Mouse (Mus musculus) G1E (cell line): ENCODE data around the gene Hltf. TPM values are rescaled to one million over a fixed set of nuclear protein-coding genes. Genes with fewer than 3 reads are reported as not detected.

ENCODE experiments used
- ATAC-seq: 2 replicates; pipeline ENCODE4 v1.8.0; 2016; ENCODE audit warnings: mild to moderate bottlenecking; ENCODE audit not compliant: insufficient number of reproducible peaks, poor library complexity, low FRiP score, severe bottlenecking; ENCODE audit errors: extremely low read depth
- DNase-seq: peaks from one replicate; pipeline ENCODE4 v3.0.0; 2012; ENCODE audit warnings: low spot score
- H3K27me3 ChIP-seq: 2 replicates; pipeline ENCODE4 v1.6.1; 2012; ENCODE audit warnings: mild to moderate bottlenecking, low read length, inconsistent platforms; ENCODE audit not compliant: insufficient read depth
- H3K36me3 ChIP-seq: replicated peaks from 2 replicates; pipeline ENCODE3; 2012; ENCODE audit warnings: mild to moderate bottlenecking, inconsistent platforms
- H3K4me1 ChIP-seq: 2 replicates; pipeline ENCODE4 v1.6.1; 2012; ENCODE audit warnings: low read depth, low read length, inconsistent platforms, mixed read lengths; ENCODE audit not compliant: insufficient read depth
- H3K4me3 ChIP-seq: 2 replicates; pipeline ENCODE4 v1.5.1; 2012; ENCODE audit warnings: low read depth, mild to moderate bottlenecking, inconsistent platforms, low read length, moderate library complexity, mixed read lengths
- H3K9me3 ChIP-seq: replicated peaks from 2 replicates; pipeline ENCODE4 v1.6.1; 2012; ENCODE audit warnings: inconsistent platforms
- CTCF ChIP-seq: IDR thresholded peaks from 2 replicates; pipeline ENCODE4 v1.5.1; 2012; ENCODE audit warnings: low read depth, low read length, inconsistent platforms, mixed read lengths
- GATA1 ChIP-seq: IDR thresholded peaks from 2 replicates; pipeline ENCODE4 v1.6.1; 2012; ENCODE audit warnings: borderline replicate concordance, low read length, inconsistent platforms, mixed read lengths
- GATA2 ChIP-seq: IDR thresholded peaks from 2 replicates; pipeline ENCODE4 v1.6.1; 2012; ENCODE audit warnings: low read depth, low read length, inconsistent platforms, borderline replicate concordance
- POLR2AphosphoS5 ChIP-seq: IDR thresholded peaks from 2 replicates; pipeline ENCODE4 v1.6.1; 2012; ENCODE audit warnings: low read depth, low read length, inconsistent platforms; ENCODE audit not compliant: insufficient replicate concordance
- TAL1 ChIP-seq: conservative IDR thresholded peaks from 2 replicates; pipeline ENCODE4 v1.6.1; 2012; ENCODE audit warnings: low read depth, low read length, inconsistent platforms, mixed read lengths
- polyA plus RNA-seq: library from polyadenylated mRNA; stranded (reverse); fragments of >175 nt; gene quantifications from 2 replicates; pipeline ENCODE4 v1.2.3, GENCODE M21; 2012
- total RNA-seq, 2 experiments: library from RNA; stranded (forward) in 1 of 2; stranded (reverse) in 1 of 2; fragments of 200-1000 nt in 1 of 2; fragments of >200 nt in 1 of 2; fragmentation: Nextera tagmentation in 1 of 2; gene quantifications; 2 replicates each; pipeline ENCODE4 v1.2.3; 2014 to 2017

Hltf gene
- total and polyA plus RNA-seq, 3 experiments, result 14.2 to 85.2 (median 85.0) TPM

- Histone ChIP-seq H3K27me3 (no peaks in the 10 kb centered on the region), H3K9me3 (no peaks in the 10 kb centered on the region), H3K4me1 (no peaks in the 10 kb centered on the region), H3K36me3 (no peaks in the 10 kb centered on the region), H3K4me3 (no peak overlapping the region)
- ATAC-seq (no peak), DNase-seq (no peak)
- TF ChIP-seq POLR2AphosphoS5, result no peak
- no peak for TF ChIP-seq CTCF
- TF ChIP-seq GATA1, result no peak
- TF ChIP-seq TAL1, result no peak
- no peak for TF ChIP-seq GATA2
These were observed 68.0 kb downstream of the Hltf start for GRCm38 (mm10) chr3:20125604-20126003.

- peak; percentile 28; the same call in 1 of the 2 replicates for ATAC-seq
- no peak overlapping the region for H3K4me3 ChIP-seq
- peaks cover 5% of the 10 kb centered on the region; the same call in 1 of the 2 replicates for H3K27me3 ChIP-seq
- no peak for DNase-seq
- TF ChIP-seq GATA1 (no peak), TAL1 (no peak), POLR2AphosphoS5 (no peak), GATA2 (no peak), CTCF (no peak)
- H3K4me1 ChIP-seq, result no peaks in the 10 kb centered on the region; the same call in 1 of the 2 replicates
- no peaks in the 10 kb centered on the region for H3K9me3 ChIP-seq
- no peaks in the 10 kb centered on the region for H3K36me3 ChIP-seq
These were observed 69.5 kb downstream of the Hltf start for GRCm38 (mm10) chr3:20127047-20127595.

DNA sequence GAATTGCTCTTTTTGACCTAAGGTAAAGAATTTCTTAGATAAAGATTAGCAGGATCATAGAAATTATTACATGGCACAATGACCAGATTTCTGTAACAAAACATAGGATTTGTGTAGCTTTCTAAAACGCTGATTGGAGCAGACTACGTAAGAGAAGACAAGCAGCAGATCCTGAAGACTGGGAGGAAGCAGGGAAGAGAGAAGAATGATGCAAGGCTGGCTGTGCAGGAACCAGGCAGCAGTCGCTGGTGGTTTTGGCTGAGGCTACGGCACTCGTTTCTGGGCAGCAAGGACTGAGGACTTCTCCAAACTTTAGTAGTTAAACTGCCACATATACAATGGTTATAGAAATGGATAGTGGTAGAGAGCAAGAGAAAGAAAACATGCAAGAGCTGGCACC lies 71.9 kb downstream of the Hltf start:
- ATAC-seq (no peak), DNase-seq (no peak)
- Histone ChIP-seq H3K4me1 (no peaks in the 10 kb centered on the region; the same call in 1 of the 2 replicates), H3K4me3 (no peak overlapping the region), H3K36me3 (no peaks in the 10 kb centered on the region), H3K27me3 (peaks cover 5% of the 10 kb centered on the region; the same call in 1 of the 2 replicates), H3K9me3 (no peaks in the 10 kb centered on the region)
- TF ChIP-seq GATA1 (no peak), POLR2AphosphoS5 (no peak), GATA2 (no peak), CTCF (no peak), TAL1 (no peak)

DNA sequence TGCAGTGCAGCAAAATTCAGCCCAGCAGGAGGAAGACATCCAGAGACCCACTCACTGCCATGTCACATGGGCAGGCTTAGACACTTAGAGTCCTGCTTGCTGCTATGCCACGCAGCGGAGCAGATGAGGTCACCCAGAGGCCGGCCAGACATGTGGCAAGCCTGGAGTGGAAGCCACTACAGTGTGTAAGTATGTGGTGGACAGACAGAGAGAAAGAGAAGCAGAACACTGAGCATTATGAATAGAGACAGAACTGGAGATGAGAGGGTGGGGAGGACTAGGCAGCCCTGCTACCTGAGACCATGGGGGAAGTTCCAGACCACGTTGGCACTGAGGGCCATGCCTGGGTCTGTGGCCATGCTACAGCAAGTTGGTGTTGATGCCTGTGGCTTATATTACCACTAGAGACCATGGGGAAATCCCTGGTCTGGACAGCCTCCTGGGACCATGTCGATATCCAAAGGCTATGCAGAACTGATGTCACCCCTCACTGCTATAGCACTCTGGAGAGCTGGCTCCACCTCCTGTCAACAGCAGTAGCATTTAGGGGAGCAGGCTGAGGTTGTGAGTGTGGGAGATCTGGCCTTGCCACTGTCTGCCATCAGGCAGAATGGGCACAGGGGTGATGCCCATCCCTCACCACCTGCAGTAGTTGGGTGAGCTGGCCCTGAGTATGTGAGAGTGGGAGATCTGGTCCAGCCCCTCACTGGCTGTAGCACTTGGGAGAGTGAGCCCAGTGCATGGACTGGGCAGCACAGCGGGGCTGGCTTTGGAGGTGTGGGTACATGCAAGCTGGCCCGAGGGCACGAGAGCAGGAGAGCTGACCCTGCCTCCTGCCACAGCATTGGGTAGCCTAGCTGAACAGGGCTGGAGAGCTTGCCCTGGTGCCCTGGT lies 73.1 kb downstream of the Hltf start:
- DNase-seq, result no peak

DNA sequence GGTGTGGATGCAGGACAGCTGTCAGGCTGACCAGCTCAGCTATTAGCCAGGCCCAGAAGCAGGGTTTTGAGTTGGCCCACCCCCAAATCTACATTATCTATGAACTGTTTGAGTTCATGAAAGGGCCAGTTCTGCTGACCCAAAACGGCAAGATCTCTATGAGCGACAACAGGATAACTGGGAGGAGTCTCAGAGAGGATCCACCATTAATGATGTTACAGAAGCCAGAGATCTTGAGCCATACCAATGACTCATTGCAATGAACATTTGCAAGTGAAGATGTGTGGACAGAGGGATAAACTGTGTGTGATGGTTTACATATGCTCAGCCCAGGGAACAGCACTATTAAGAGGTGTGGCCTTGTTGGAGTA lies 73.7 kb downstream of the Hltf start:
- H3K9me3 ChIP-seq, result no peaks in the 10 kb centered on the region
- TF ChIP-seq POLR2AphosphoS5 (no peak), TAL1 (no peak), GATA1 (no peak), CTCF (no peak), GATA2 (no peak)
- no peaks in the 10 kb centered on the region for H3K36me3 ChIP-seq
- no peak for ATAC-seq
- no peak for DNase-seq
- H3K4me3 ChIP-seq, result no peak overlapping the region
- H3K4me1 ChIP-seq, result no peaks in the 10 kb centered on the region; the same call in 1 of the 2 replicates
- H3K27me3 ChIP-seq, result peaks cover 7% of the 10 kb centered on the region; the same call in 1 of the 2 replicates

More for the DNA sequence above, 73.1 kb downstream of the Hltf start:
- H3K9me3 ChIP-seq, result no peaks in the 10 kb centered on the region
- H3K36me3 ChIP-seq, result no peaks in the 10 kb centered on the region
- H3K4me1 ChIP-seq, result no peaks in the 10 kb centered on the region; the same call in 1 of the 2 replicates
- H3K27me3 ChIP-seq, result peaks cover 7% of the 10 kb centered on the region; the same call in 1 of the 2 replicates
- no peak overlapping the region for H3K4me3 ChIP-seq
- TF ChIP-seq TAL1 (no peak), POLR2AphosphoS5 (no peak), CTCF (no peak), GATA1 (no peak), GATA2 (no peak)
- ATAC-seq, result no peak

- TF ChIP-seq POLR2AphosphoS5 (no peak), TAL1 (no peak), GATA1 (no peak)
- Histone ChIP-seq H3K4me1 (no peaks in the 10 kb centered on the region; the same call in 1 of the 2 replicates), H3K4me3 (no peak overlapping the region), H3K9me3 (no peaks in the 10 kb centered on the region), H3K36me3 (no peaks in the 10 kb centered on the region), H3K27me3 (peaks cover 7% of the 10 kb centered on the region; the same call in 1 of the 2 replicates)
- DNase-seq (no peak), ATAC-seq (no peak)
These were observed 75.1 kb downstream of the Hltf start for GRCm38 (mm10) chr3:20132731-20133130.
